Mouse (Mus musculus) inflammation-experienced regulatory T-cells, adult 6 months (primary cell): ENCODE measurements around the gene Gm11549. TPM values are rescaled to one million over a fixed set of nuclear protein-coding genes. Genes with fewer than 3 reads are reported as not detected.

ENCODE experiments used
- ATAC-seq: one replicate; pipeline ENCODE4 v1.8.0; 2017
- polyA plus RNA-seq, 3 experiments: library from polyadenylated mRNA; unstranded; fragments of 100-300 nt; shearing (Covaris generic); gene quantifications; one replicate each; pipeline ENCODE4 v1.2.1; 2017

The Gm11549 gene
- polyA plus RNA-seq, 3 experiments from 2014 or later = not detected

GRCm38 (mm10) chr3:36511491-36511890, 10.1 kb downstream of the Gm11549 start:
- no peak for ATAC-seq

GRCm38 (mm10) chr3:36505809-36506735, 15.5 kb downstream of the Gm11549 start:
- no peak for ATAC-seq

GRCm38 (mm10) chr3:36505306-36505705, 16.3 kb downstream of the Gm11549 start:
- ATAC-seq = no peak

GRCm38 (mm10) chr3:36501546-36501945, 20.1 kb downstream of the Gm11549 start:
- no peak for ATAC-seq

- ATAC-seq = no peak
These were observed 20.6 kb downstream of the Gm11549 start for GRCm38 (mm10) chr3:36500976-36501375.

- ATAC-seq = no peak
These were observed 22.2 kb downstream of the Gm11549 start for GRCm38 (mm10) chr3:36499418-36499817.

GRCm38 (mm10) chr3:36498224-36498623, 23.4 kb downstream of the Gm11549 start:
- ATAC-seq = no peak

GRCm38 (mm10) chr3:36496746-36497145, 24.9 kb downstream of the Gm11549 start:
- ATAC-seq = peak; percentile 45

GRCm38 (mm10) chr3:36496273-36496672, 25.3 kb downstream of the Gm11549 start:
- ATAC-seq = no peak

- ATAC-seq = peak; percentile 89
These were observed 26.2 kb downstream of the Gm11549 start for GRCm38 (mm10) chr3:36495436-36495835.

GRCm38 (mm10) chr3:36494613-36495012, 27.0 kb downstream of the Gm11549 start:
- ATAC-seq = no peak

- no peak for ATAC-seq
These were observed 27.9 kb downstream of the Gm11549 start for GRCm38 (mm10) chr3:36493641-36494283.

GRCm38 (mm10) chr3:36492716-36493391, 28.8 kb downstream of the Gm11549 start:
- ATAC-seq = no peak

- ATAC-seq = no peak
These were observed 30.1 kb downstream of the Gm11549 start for GRCm38 (mm10) chr3:36491535-36491934.

- ATAC-seq = no peak
These were observed 32.1 kb downstream of the Gm11549 start for GRCm38 (mm10) chr3:36489590-36489910.

GRCm38 (mm10) chr3:36488899-36489589, 32.6 kb downstream of the Gm11549 start:
- ATAC-seq = no peak

- ATAC-seq = no peak
These were observed 33.2 kb downstream of the Gm11549 start for GRCm38 (mm10) chr3:36488367-36488766.

GRCm38 (mm10) chr3:36486881-36487280, 34.7 kb downstream of the Gm11549 start:
- ATAC-seq = no peak

GRCm38 (mm10) chr3:36486176-36486575, 35.4 kb downstream of the Gm11549 start:
- ATAC-seq = no peak

- ATAC-seq = no peak
These were observed 37.3 kb downstream of the Gm11549 start for GRCm38 (mm10) chr3:36484292-36484691.

GRCm38 (mm10) chr3:36482940-36483339, 38.7 kb downstream of the Gm11549 start:
- no peak for ATAC-seq

GRCm38 (mm10) chr3:36481776-36482193, 39.8 kb downstream of the Gm11549 start:
- ATAC-seq = no peak

GRCm38 (mm10) chr3:36480486-36480885, 41.1 kb downstream of the Gm11549 start:
- ATAC-seq = no peak
